Mouse (Mus musculus) forebrain, embryonic 14.5 days (tissue): Measurements from ENCODE around the gene Zfp148. TPM values are rescaled to one million over a fixed set of nuclear protein-coding genes. Genes with fewer than 3 reads are reported as not detected.

ENCODE experiments used
- ATAC-seq: fragments of 200-750 bp; cut with Nextera tagmentation; 2 replicates; pipeline ENCODE4 v1.8.0; 2017; ENCODE audit warnings: mild to moderate bottlenecking, moderate library complexity
- DNase-seq: peaks from one replicate; pipeline ENCODE4 v3.0.0-alpha.2; 2015; ENCODE audit warnings: low spot score
- H3K27ac ChIP-seq: fragments of 300-500 bp; sonication (generic); 2 replicates; pipeline ENCODE4 v1.5.1; 2014; ENCODE audit warnings: low read depth, mild to moderate bottlenecking, control low read depth, low read length, moderate library complexity
- H3K27me3 ChIP-seq: fragments of 300-500 bp; sonication (generic); replicated peaks from 2 replicates; pipeline ENCODE4 v1.6.1; 2014; ENCODE audit warnings: low read length, control low read depth, mixed read lengths; ENCODE audit not compliant: control insufficient read depth, insufficient read depth
- H3K36me3 ChIP-seq: fragments of 300-500 bp; sonication (generic); 2 replicates; pipeline ENCODE4 v1.6.1; 2014; ENCODE audit warnings: low read length, control low read depth; ENCODE audit not compliant: control insufficient read depth, insufficient read depth
- H3K4me1 ChIP-seq: fragments of 300-500 bp; sonication (generic); 2 replicates; pipeline ENCODE4 v1.6.1; 2014; ENCODE audit warnings: antibody characterized with exemption, low read length, control low read depth; ENCODE audit not compliant: control insufficient read depth, insufficient read depth
- H3K4me2 ChIP-seq: fragments of 300-500 bp; sonication (generic); 2 replicates; pipeline ENCODE4 v1.6.1; 2014; ENCODE audit warnings: mild to moderate bottlenecking, control low read depth, low read length
- H3K4me3 ChIP-seq: fragments of 300-500 bp; sonication (generic); 2 replicates; pipeline ENCODE4 v1.5.1; 2014; ENCODE audit warnings: low read depth, low read length, control low read depth
- H3K9ac ChIP-seq: fragments of 300-500 bp; sonication (generic); 2 replicates; pipeline ENCODE4 v1.6.1; 2014; ENCODE audit warnings: mild to moderate bottlenecking, low read length, control low read depth, moderate library complexity
- H3K9me3 ChIP-seq: fragments of 300-500 bp; sonication (generic); replicated peaks from 2 replicates; pipeline ENCODE4 v1.6.1; 2016; ENCODE audit warnings: low read length, control low read depth, mixed read lengths; ENCODE audit not compliant: control insufficient read depth
- WGBS: fragments of 180-500 bp; shearing (Covaris S2); extraction: QIAGEN DNeasy Blood & Tissue Kit; methylation state at CpG from one replicate; pipeline ENCODE4 v1.1.7; 2014; 5-methylcytosine and 5-hydroxymethylcytosine counted together
- polyA plus RNA-seq: library from polyadenylated mRNA; unstranded; fragments of >200 nt; fragmentation: Nextera tagmentation; extraction: Ambion mirVana; gene quantifications from 2 replicates; pipeline ENCODE4 v1.2.1, GENCODE M21; 2014

Zfp148 gene
- polyA plus RNA-seq, 1 experiment from 2014 or later: 58.1 TPM

GRCm38 (mm10) chr16:33544346-33544745 is 163.7 kb downstream of the Zfp148 start:
- H3K9ac ChIP-seq: no peak overlapping the region
- WGBS: 96% methylated on average over 2 of the region's 2 CpGs
- ATAC-seq: no peak

GRCm38 (mm10) chr16:33545530-33545929 is 164.9 kb downstream of the Zfp148 start:
- 80% methylated on average over 4 of the region's 4 CpGs for WGBS

More at GRCm38 (mm10) chr16:33544346-33544745, 163.7 kb downstream of the Zfp148 start:
- Histone ChIP-seq H3K9me3 (no peaks in the 10 kb centered on the region), H3K4me1 (no peaks in the 10 kb centered on the region), H3K4me3 (no peak overlapping the region), H3K27ac (no peak overlapping the region), H3K4me2 (no peak overlapping the region), H3K36me3 (no peaks in the 10 kb centered on the region), H3K27me3 (no peaks in the 10 kb centered on the region)
- no peak for DNase-seq

GRCm38 (mm10) chr16:33553689-33554342 is 173.2 kb downstream of the Zfp148 start:
- 0 out of 2 replicates have a peak, but pooled peaks have one; percentile 34 for ATAC-seq
- H3K9me3 ChIP-seq: no peaks in the 10 kb centered on the region
- H3K4me3 ChIP-seq: no peak overlapping the region
- WGBS: 68% methylated on average over 9 of the region's 9 CpGs
- H3K4me1 ChIP-seq: no peaks in the 10 kb centered on the region
- H3K27ac ChIP-seq: no peak overlapping the region
- H3K9ac ChIP-seq: no peak overlapping the region
- H3K36me3 ChIP-seq: no peaks in the 10 kb centered on the region
- no peaks in the 10 kb centered on the region for H3K27me3 ChIP-seq
- no peak overlapping the region for H3K4me2 ChIP-seq
- peak; percentile 41 for DNase-seq

More at GRCm38 (mm10) chr16:33545530-33545929, 164.9 kb downstream of the Zfp148 start:
- Histone ChIP-seq H3K27ac (no peak overlapping the region), H3K9me3 (no peaks in the 10 kb centered on the region), H3K36me3 (no peaks in the 10 kb centered on the region), H3K4me3 (no peak overlapping the region), H3K9ac (no peak overlapping the region), H3K4me2 (no peak overlapping the region), H3K27me3 (no peaks in the 10 kb centered on the region), H3K4me1 (no peaks in the 10 kb centered on the region)
- DNase-seq (no peak), ATAC-seq (no peak)

Other genes starting within 250 kb of the Zfp148 start
- 14.3 and 16.4 TPM in 2 replicates for gene Osbpl11, start 195.8 kb upstream of the Zfp148 start, polyA plus RNA-seq
- 84.1 and 87.5 TPM in 2 replicates for gene Snx4, start 129.4 kb upstream of the Zfp148 start, polyA plus RNA-seq
- 0.67 and 1.2 TPM in 2 replicates for gene Slc12a8, start 136.5 kb downstream of the Zfp148 start, polyA plus RNA-seq